Mouse (Mus musculus) cerebellum, adult 18-20 months (tissue): ENCODE results near the gene Rin2.
A peak's percentile ranks its signal among the peaks of the same experiment; 100 is the strongest.
"Not testable (repeated sequence)": the region's sequence is repeated elsewhere in the genome, so short reads cannot be mapped to it uniquely, and the experiment has no call there.

Experiments
- DNase-seq, 2 experiments: peaks; one replicate each; pipeline ENCODE4 v3.0.0; 2021

The Rin2 gene

GRCm38 (mm10) chr2:145905156-145905555 lies 230.1 kb downstream of the Rin2 start:
- no peak for DNase-seq

- DNase-seq, result not testable (repeated sequence)
Measured at GRCm38 (mm10) chr2:145905884-145906283, 230.9 kb downstream of the Rin2 start.

- DNase-seq, result no peak
Measured at GRCm38 (mm10) chr2:145920941-145921650, 246.1 kb downstream of the Rin2 start.

GRCm38 (mm10) chr2:145934339-145935231 lies 259.6 kb downstream of the Rin2 start, which contains the start of the genes Cfap61 and Crnkl1:
TSS of gene Cfap61 (plus strand) at chr2:145934784.
TSS of gene Crnkl1 (minus strand) at chr2:145935014.
- DNase-seq, result peak; percentile 93 to 97

- no peak for DNase-seq
Measured at GRCm38 (mm10) chr2:145936975-145937374, 262.0 kb downstream of the Rin2 start.
